ENCODE assay signal across 12 mouse cellular contexts in the genomic region with DNA sequence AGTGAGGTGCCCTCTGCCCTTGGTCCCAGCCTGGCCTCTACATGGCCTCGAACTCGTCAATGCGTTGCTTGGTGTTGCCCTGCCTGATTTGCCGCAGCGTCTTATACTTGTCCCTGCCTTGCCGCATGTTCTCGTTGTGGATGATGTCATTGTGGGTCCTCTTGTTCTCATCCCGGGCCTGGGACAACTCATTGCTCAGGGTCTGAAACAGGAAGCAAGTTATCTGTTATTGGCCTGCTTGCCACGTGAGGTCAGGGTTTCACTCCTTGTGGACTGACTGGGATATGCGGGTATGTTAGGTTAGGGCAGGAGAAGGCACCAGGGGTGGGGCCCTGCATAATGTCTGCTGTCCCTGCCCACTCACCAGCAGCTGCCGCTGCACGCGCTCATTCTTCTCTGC. TPM values are rescaled to one million over a fixed set of nuclear protein-coding genes. Genes with fewer than 3 reads are reported as not detected.
A peak's percentile ranks its signal among the peaks of the same experiment; 100 is the strongest.
DNase-seq lines count a peak whose midpoint lies in the region; ATAC-seq and TF ChIP-seq lines count a peak whose summit lies in the region.
"Had no signal": no experiment of that assay in that cellular context is flagged by ENCODE, and none has a peak within 500 bp of the region (broad histone marks: within the 10 kb centered on the region; RNA-seq: fewer than 3 reads in every experiment).

No protein-coding gene starts in this region.

- peak overlapping the region; percentile 70 for H3K27ac ChIP-seq in hindbrain, embryonic 10.5 days
- H3K27ac ChIP-seq in hindbrain, embryonic 14.5 days = no peak overlapping the region
- H3K27ac ChIP-seq in liver, embryonic 14.5 days = no peak overlapping the region
- H3K27ac ChIP-seq: embryonic facial prominence, embryonic 10.5 days; heart, embryonic 13.5 days; liver, embryonic 15.5 days had no signal

- no peak for TF ChIP-seq EP300 in liver, embryonic 14.5 days (IDR thresholded peaks at IDR 0.05; ENCODE audit: low read depth)

- 0 out of 2 replicates have a peak, but pooled peaks have one; percentile 18 for TF ChIP-seq CTCF in liver, embryonic 14.5 days (IDR thresholded peaks at IDR 0.05; ENCODE audit: low read depth)

- peaks cover 82% of the 10 kb centered on the region for H3K4me1 ChIP-seq in hindbrain, embryonic 10.5 days (replicated peaks)
- peaks cover 23% of the 10 kb centered on the region for H3K4me1 ChIP-seq in hindbrain, embryonic 14.5 days (replicated peaks; ENCODE audit: control insufficient read depth, insufficient read depth, low read length)
- H3K4me1 ChIP-seq in liver, embryonic 14.5 days (replicated peaks; ENCODE audit: control insufficient read depth in 2 of 2, insufficient read depth in 2 of 2, low read length in 1 of 2) = peaks cover 0 to 12% of the 10 kb centered on the region in 2 experiments; a peak in 2 of 4 replicates

- H3K27me3 ChIP-seq in hindbrain, embryonic 10.5 days (ENCODE audit: insufficient read depth, poor library complexity, severe bottlenecking) = no peaks in the 10 kb centered on the region
- no peaks in the 10 kb centered on the region for H3K27me3 ChIP-seq in hindbrain, embryonic 14.5 days (ENCODE audit: control insufficient read depth, insufficient read depth, low read length)
- H3K27me3 ChIP-seq in liver, embryonic 14.5 days (ENCODE audit: control insufficient read depth, insufficient read depth, low read length) = no peaks in the 10 kb centered on the region
- H3K27me3 ChIP-seq: heart, embryonic 13.5 days; liver, embryonic 15.5 days had no signal

- H3K4me3 ChIP-seq in hindbrain, embryonic 10.5 days = no peak overlapping the region
- no peak overlapping the region for H3K4me3 ChIP-seq in hindbrain, embryonic 14.5 days (replicated peaks; ENCODE audit: low read length)
- H3K4me3 ChIP-seq in liver, embryonic 14.5 days (ENCODE audit: insufficient read depth in 1 of 2, low read depth in 2 of 2, low read length in 2 of 2) = no peak overlapping the region
- H3K4me3 ChIP-seq: embryonic facial prominence, embryonic 10.5 days; heart, embryonic 13.5 days; liver, embryonic 15.5 days had no signal

- H3K4me2 ChIP-seq in hindbrain, embryonic 14.5 days (replicated peaks) = no peak overlapping the region
- H3K4me2 ChIP-seq in liver, embryonic 14.5 days (ENCODE audit: low read depth) = no peak overlapping the region
- H3K4me2 ChIP-seq: heart, embryonic 13.5 days; liver, embryonic 15.5 days had no signal

- DNase-seq in hindbrain, embryonic 10.5 days (ENCODE audit: low spot score) = peak; percentile 2
- no peak for DNase-seq in hindbrain, embryonic 14.5 days (ENCODE audit: low spot score)
- peak; percentile 2 for DNase-seq in lung, postnatal 10 days
- DNase-seq in lung, adult 18-20 months = no peak
- peak; percentile 18 for DNase-seq in urinary bladder, adult 2 months (ENCODE audit: low spot score)
- DNase-seq in urinary bladder, postnatal 14 days (ENCODE audit: low spot score) = no peak
- DNase-seq in liver, embryonic 14.5 days (ENCODE audit: low read depth in 3 of 3, low spot score in 3 of 3) = no peak
- DNase-seq in gastrocnemius, postnatal 36 days = no peak
- DNase-seq: cerebellum, adult 9-11 months had no signal

- no peaks in the 10 kb centered on the region for H3K9me3 ChIP-seq in hindbrain, embryonic 10.5 days
- H3K9me3 ChIP-seq in hindbrain, embryonic 14.5 days (ENCODE audit: control insufficient read depth, low read length) = no peaks in the 10 kb centered on the region
- H3K9me3 ChIP-seq in liver, embryonic 14.5 days (ENCODE audit: control insufficient read depth, low read length) = no peaks in the 10 kb centered on the region
- H3K9me3 ChIP-seq: embryonic facial prominence, embryonic 10.5 days; heart, embryonic 13.5 days; liver, embryonic 15.5 days had no signal

- peaks cover 50% of the 10 kb centered on the region for H3K36me3 ChIP-seq in hindbrain, embryonic 10.5 days
- no peaks in the 10 kb centered on the region for H3K36me3 ChIP-seq in hindbrain, embryonic 14.5 days (replicated peaks; ENCODE audit: control insufficient read depth, insufficient read depth)
- peaks cover 27% of the 10 kb centered on the region for H3K36me3 ChIP-seq in liver, embryonic 14.5 days (replicated peaks; ENCODE audit: control insufficient read depth, insufficient read depth, low read depth)

- 92% methylated on average over 13 of the region's 13 CpGs for WGBS in hindbrain, embryonic 10.5 days
- WGBS in hindbrain, embryonic 14.5 days = 90% methylated on average over 13 of the region's 13 CpGs
- 81% methylated on average over 13 of the region's 13 CpGs for WGBS in liver, embryonic 14.5 days (ENCODE audit: insufficient replicate concordance)

- no peak for ATAC-seq in hindbrain, embryonic 14.5 days (ENCODE audit: low FRiP score)
- ATAC-seq in liver, embryonic 14.5 days (ENCODE audit: insufficient read depth) = no peak

- H3K9ac ChIP-seq in hindbrain, embryonic 14.5 days = no peak overlapping the region
- no peak overlapping the region for H3K9ac ChIP-seq in liver, embryonic 14.5 days (replicated peaks)
- H3K9ac ChIP-seq: heart, embryonic 13.5 days; liver, embryonic 15.5 days had no signal

- intact Hi-C loops in gastrocnemius, postnatal 36 days (cut with DNase I) = loop anchor here (1.0 kb wide), 1 partner anchor 25 kb away; no protein-coding TSS in a partner anchor

RNA-seq across cellular contexts. Expression of a gene that starts 43.3 kb away (rescaled TPM):
- polyA plus RNA-seq in hindbrain, embryonic 10.5 days (2016; fragmentation: Nextera tagmentation; extraction: Ambion mirVana) = 85.2 and 99.4 TPM in 2 replicates
- 60.1 and 67.4 TPM in 2 replicates for polyA plus RNA-seq in hindbrain, embryonic 14.5 days (2014; fragmentation: Nextera tagmentation; extraction: Ambion mirVana)
- 104 and 106 TPM in 2 replicates for polyA plus RNA-seq in urinary bladder, adult 2 months (2012; rRNA removed)
- 17.6 and 31.2 TPM in 2 replicates for polyA plus RNA-seq in liver, embryonic 14.5 days (2012; rRNA removed)
- polyA plus RNA-seq in liver, embryonic 14.5 days (2014; fragmentation: Nextera tagmentation; extraction: Ambion mirVana) = 41.7 and 52.8 TPM in 2 replicates
- total RNA-seq in gastrocnemius, postnatal 36 days (2021) = 1 to 10 TPM; 2.1 to 2.5 TPM

Comparison
In these comparisons a context has a peak if more than half of its experiments do, and no peak if none do; other contexts are left out.
1. DNase-seq: peak in hindbrain, embryonic 10.5 days (single experiment), lung, postnatal 10 days (single experiment) and urinary bladder, adult 2 months (single experiment); none in hindbrain, embryonic 14.5 days (single experiment), lung, adult 18-20 months (0 of 2), urinary bladder, postnatal 14 days (single experiment), liver, embryonic 14.5 days (0 of 3) and gastrocnemius, postnatal 36 days (0 of 2).